Mouse (Mus musculus) layer of hippocampus, adult 18-20 months (tissue): ENCODE data around the gene Fam114a1. TPM values are rescaled to one million over a fixed set of nuclear protein-coding genes. Genes with fewer than 3 reads are reported as not detected.

Experiments
- microRNA-seq, 2 experiments: library from miRNA; unstranded; fragments of <30 nt; microRNA quantifications; one replicate each; pipeline ENCODE4 v1.2.0; 2021
- total RNA-seq, 2 experiments: library from RNA; stranded (reverse); gene quantifications; 2 replicates each; pipeline ENCODE4 v1.2.3; 2021

Fam114a1 gene
- total RNA-seq, 2 experiments from 2014 or later = 4.6 to 4.7 TPM

Small RNAs within 50 kb of the gene (microRNA-seq; reads per million reads assigned to microRNA genes)
- 79.9 to 84.5 reads per million in 2 experiments for gene Mir574

Other genes with a start within 250 kb of the Fam114a1 start
- 10 to 100 TPM; 58.1 to 59.5 TPM for gene Klf3, start 166.7 kb upstream of the Fam114a1 start, total RNA-seq
- under 1 TPM in 1 of 2 experiments, not detected in 1; 0.97 TPM for gene Tlr1, start 36.5 kb upstream of the Fam114a1 start, total RNA-seq
- 1 to 10 TPM in 1 of 2 experiments, under 1 TPM in 1; 0.89 to 1.2 TPM for gene Tlr6, start 10.0 kb upstream of the Fam114a1 start, total RNA-seq
- under 1 TPM; 0.37 to 0.53 TPM for gene Tmem156, start 122.1 kb downstream of the Fam114a1 start, total RNA-seq
- gene Klhl5, start 137.5 kb downstream of the Fam114a1 start, total RNA-seq = 10 to 100 TPM; 49.7 to 50.7 TPM
- 10 to 100 TPM; 16.6 to 21.9 TPM for gene Wdr19, start 229.6 kb downstream of the Fam114a1 start, total RNA-seq